Mouse (Mus musculus): ENCODE measurements around the gene Vegfa. TPM values are rescaled to one million over a fixed set of nuclear protein-coding genes. Genes with fewer than 3 reads are reported as not detected.
A peak's percentile ranks its signal among the peaks of the same experiment; 100 is the strongest.
"Not testable (repeated sequence)": the region's sequence is repeated elsewhere in the genome, so short reads cannot be mapped to it uniquely, and the experiment has no call there.

Gene Vegfa
- polyA plus RNA-seq, 1 experiment from 2014 or later: 4.7 TPM

DNA sequence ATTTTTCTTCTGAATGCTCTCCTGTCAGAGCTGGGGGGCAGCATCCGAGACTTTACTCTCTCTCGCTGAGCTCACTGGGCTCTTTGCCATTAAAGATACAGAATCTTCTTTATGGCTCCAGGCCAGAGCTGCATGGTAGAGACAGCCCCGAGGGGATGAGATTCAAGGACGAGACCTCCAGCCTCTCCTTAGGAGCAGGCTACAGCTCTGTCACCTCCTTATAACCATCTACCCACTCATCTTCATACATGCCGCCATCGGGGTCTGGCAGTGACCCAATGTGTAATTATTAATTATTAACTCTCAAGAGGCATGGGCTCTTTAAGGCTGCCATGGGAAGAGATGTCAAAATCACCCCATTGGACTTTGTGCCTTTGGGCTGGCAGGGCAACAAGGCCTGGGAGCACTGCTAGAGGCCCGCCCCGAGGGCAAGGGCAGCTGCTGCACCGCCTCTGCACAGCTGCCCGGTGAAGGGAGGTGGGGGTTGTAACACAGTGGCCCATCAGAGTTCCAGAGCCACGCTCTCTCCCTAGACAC, 37.8 kb downstream of the Vegfa start:
- H3K4me2 ChIP-seq (ENCODE audit: low read depth, low read length): no peak overlapping the region
- no peaks in the 10 kb centered on the region for H3K27me3 ChIP-seq (replicated peaks; ENCODE audit: control insufficient read depth, insufficient read depth, low read length)
- DNase-seq (ENCODE audit: low spot score): no peak
- no peak overlapping the region for H3K27ac ChIP-seq (replicated peaks; ENCODE audit: low read depth, low read length)
- no peak overlapping the region for H3K9ac ChIP-seq (ENCODE audit: low read depth, low read length)
- H3K36me3 ChIP-seq (ENCODE audit: control insufficient read depth, insufficient read depth, low read length): no peaks in the 10 kb centered on the region
- H3K9me3 ChIP-seq (ENCODE audit: control insufficient read depth, low read length): no peaks in the 10 kb centered on the region
- 72% methylated on average over 11 of the region's 11 CpGs for WGBS
- H3K4me3 ChIP-seq (ENCODE audit: low read depth, low read length): no peak overlapping the region
- no peak for ATAC-seq (ENCODE audit: low read depth)
- H3K4me1 ChIP-seq (ENCODE audit: control insufficient read depth, insufficient read depth, low read length): no peaks in the 10 kb centered on the region

DNA sequence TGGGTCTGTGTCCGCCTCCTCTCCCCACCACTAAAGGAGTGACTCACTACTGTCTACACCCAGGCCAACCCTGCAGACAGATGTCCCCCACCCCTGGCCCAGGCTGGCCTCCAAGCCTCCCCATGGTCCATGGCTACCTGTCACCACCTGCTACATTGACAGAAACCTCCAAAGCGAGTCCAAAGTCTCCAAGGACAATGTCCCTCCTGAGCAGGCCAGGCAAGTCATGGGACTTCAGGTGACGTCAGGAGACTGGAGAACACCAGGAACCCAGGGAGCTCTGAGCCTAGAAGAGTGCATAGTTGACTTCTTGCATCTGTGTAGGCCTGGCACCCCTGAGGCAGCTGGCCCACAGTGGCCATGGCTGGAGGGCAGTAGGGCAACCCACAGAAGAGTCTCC, 45.3 kb downstream of the Vegfa start:
- Histone ChIP-seq H3K9ac (ENCODE audit: low read depth, low read length) (no peak overlapping the region), H3K4me1 (ENCODE audit: control insufficient read depth, insufficient read depth, low read length) (no peaks in the 10 kb centered on the region), H3K9me3 (ENCODE audit: control insufficient read depth, low read length) (no peaks in the 10 kb centered on the region), H3K4me2 (ENCODE audit: low read depth, low read length) (no peak overlapping the region), H3K4me3 (ENCODE audit: low read depth, low read length) (no peak overlapping the region), H3K36me3 (ENCODE audit: control insufficient read depth, insufficient read depth, low read length) (no peaks in the 10 kb centered on the region), H3K27me3 (replicated peaks; ENCODE audit: control insufficient read depth, insufficient read depth, low read length) (no peaks in the 10 kb centered on the region), H3K27ac (replicated peaks; ENCODE audit: low read depth, low read length) (no peak overlapping the region)
- WGBS: 89% methylated on average over 3 of the region's 3 CpGs
- DNase-seq (ENCODE audit: low spot score): no peak
- ATAC-seq (ENCODE audit: low read depth): no peak

DNA sequence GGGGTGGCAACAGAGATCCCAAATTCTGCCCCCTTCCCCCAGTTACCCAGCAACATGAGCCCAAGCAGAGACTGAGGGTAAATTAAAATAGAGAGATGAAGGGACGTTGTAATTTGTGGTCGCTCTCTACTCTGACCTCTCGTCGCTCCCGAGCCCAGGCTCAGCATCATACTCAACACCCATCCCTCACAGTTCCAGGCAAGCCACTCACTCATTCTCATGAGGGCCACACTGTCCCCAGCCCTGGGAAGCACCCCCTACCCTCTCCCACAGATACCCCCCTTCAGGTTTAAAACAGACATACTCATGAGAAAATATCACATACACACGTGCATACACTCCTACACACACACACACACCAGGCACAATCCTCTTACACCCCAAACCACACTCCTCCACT, 45.8 kb downstream of the Vegfa start:
- Histone ChIP-seq H3K9me3 (ENCODE audit: control insufficient read depth, low read length) (no peaks in the 10 kb centered on the region), H3K4me1 (ENCODE audit: control insufficient read depth, insufficient read depth, low read length) (no peaks in the 10 kb centered on the region), H3K9ac (ENCODE audit: low read depth, low read length) (no peak overlapping the region), H3K4me2 (ENCODE audit: low read depth, low read length) (no peak overlapping the region), H3K27ac (replicated peaks; ENCODE audit: low read depth, low read length) (no peak overlapping the region), H3K27me3 (replicated peaks; ENCODE audit: control insufficient read depth, insufficient read depth, low read length) (no peaks in the 10 kb centered on the region), H3K4me3 (ENCODE audit: low read depth, low read length) (no peak overlapping the region), H3K36me3 (ENCODE audit: control insufficient read depth, insufficient read depth, low read length) (no peaks in the 10 kb centered on the region)
- no peak for ATAC-seq (ENCODE audit: low read depth)
- WGBS: 67% methylated on average over 6 of the region's 6 CpGs
- DNase-seq (ENCODE audit: low spot score): no peak

DNA sequence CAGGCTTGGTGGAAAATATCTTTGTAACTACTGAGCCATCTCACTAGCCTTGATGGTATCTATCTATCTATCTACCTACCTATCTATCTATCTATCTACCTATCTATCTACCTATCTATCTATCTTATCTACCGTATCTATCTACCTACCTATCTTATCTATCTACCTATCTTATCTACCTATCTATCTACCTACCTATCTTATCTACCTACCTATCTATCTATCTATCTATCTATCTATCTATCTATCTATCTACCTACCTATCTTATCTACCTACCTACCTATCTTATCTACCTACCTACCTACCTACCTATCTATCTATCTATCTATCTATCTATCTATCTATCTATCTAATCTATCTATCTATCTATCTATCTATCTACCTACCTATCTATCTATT, 49.0 kb downstream of the Vegfa start:
- H3K4me1 ChIP-seq (ENCODE audit: control insufficient read depth, insufficient read depth, low read length); H3K4me3 ChIP-seq (ENCODE audit: low read depth, low read length); H3K4me2 ChIP-seq (ENCODE audit: low read depth, low read length); ATAC-seq (ENCODE audit: low read depth); H3K27me3 ChIP-seq (replicated peaks; ENCODE audit: control insufficient read depth, insufficient read depth, low read length); H3K9me3 ChIP-seq (ENCODE audit: control insufficient read depth, low read length); H3K9ac ChIP-seq (ENCODE audit: low read depth, low read length); H3K27ac ChIP-seq (replicated peaks; ENCODE audit: low read depth, low read length); H3K36me3 ChIP-seq (ENCODE audit: control insufficient read depth, insufficient read depth, low read length); DNase-seq (ENCODE audit: low spot score): not testable (repeated sequence)
- 97% methylated on average over 1 of the region's 1 CpGs for WGBS

DNA sequence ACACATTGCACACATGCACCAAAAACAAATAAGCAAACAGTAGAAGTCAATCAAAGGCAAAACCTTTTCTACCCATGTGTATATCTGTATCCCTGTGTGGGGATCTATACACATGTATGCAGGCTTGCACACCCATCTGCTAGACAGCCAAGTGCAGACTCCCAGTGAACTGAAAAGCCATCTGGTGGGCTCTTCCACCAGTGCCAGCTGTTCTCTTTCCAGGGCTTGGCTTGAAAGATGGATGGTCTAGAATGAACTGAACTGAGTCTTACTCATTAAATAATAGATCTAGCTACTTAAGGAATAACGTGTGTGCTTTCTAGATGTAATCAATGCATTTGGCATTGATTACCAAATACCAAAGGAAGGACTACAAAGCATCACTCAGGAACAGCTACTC, 50.3 kb downstream of the Vegfa start:
- Histone ChIP-seq H3K4me3 (ENCODE audit: low read depth, low read length) (no peak overlapping the region), H3K27ac (replicated peaks; ENCODE audit: low read depth, low read length) (no peak overlapping the region), H3K9ac (ENCODE audit: low read depth, low read length) (no peak overlapping the region), H3K4me2 (ENCODE audit: low read depth, low read length) (no peak overlapping the region), H3K4me1 (ENCODE audit: control insufficient read depth, insufficient read depth, low read length) (no peaks in the 10 kb centered on the region), H3K9me3 (ENCODE audit: control insufficient read depth, low read length) (no peaks in the 10 kb centered on the region), H3K27me3 (replicated peaks; ENCODE audit: control insufficient read depth, insufficient read depth, low read length) (no peaks in the 10 kb centered on the region), H3K36me3 (ENCODE audit: control insufficient read depth, insufficient read depth, low read length) (no peaks in the 10 kb centered on the region)
- WGBS: 50% methylated on average over 1 of the region's 1 CpGs
- no peak for ATAC-seq (ENCODE audit: low read depth)
- no peak for DNase-seq (ENCODE audit: low spot score)

DNA sequence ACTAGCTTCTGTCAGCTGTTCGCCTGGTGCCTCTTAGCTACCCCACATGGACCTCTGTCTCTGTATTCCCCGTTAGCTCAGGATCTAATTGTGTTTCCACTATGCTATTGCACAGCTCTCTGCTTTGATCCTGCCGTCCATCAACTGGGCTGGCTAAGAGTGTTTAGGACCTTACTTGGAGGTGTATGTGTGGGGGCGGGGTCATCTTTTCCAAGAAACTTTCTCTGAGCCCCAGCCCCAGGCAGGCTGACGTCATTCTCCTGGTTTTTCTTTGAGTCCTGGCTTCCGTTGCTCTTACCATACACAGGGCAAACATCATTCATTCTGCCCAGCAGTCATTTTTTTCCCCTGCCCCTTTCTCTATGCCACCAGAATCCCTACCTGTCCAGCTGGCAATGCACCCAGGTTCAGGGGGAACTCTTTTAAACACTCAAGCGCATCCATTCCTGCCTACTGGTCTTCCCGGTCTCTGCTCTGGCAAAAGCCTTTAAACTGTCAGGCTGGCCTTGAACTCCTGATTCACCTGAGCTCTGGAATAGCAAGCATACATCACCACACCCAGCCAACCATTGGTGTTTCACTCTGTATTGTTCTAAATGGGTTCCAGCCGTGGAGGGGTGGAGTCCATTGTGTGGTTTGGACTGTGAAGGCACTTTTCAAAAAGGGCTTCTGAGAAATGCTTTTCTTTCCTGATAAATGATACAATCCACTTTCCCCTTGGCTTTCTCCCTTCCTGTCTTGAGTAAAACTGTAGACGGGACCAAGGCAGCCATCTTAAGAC, 53.0 kb downstream of the Vegfa start:
- Histone ChIP-seq H3K4me1 (ENCODE audit: control insufficient read depth, insufficient read depth, low read length) (peaks cover 2% of the 10 kb centered on the region; the same call in 1 of the 2 replicates), H3K4me3 (ENCODE audit: low read depth, low read length) (no peak overlapping the region), H3K36me3 (ENCODE audit: control insufficient read depth, insufficient read depth, low read length) (no peaks in the 10 kb centered on the region), H3K27ac (replicated peaks; ENCODE audit: low read depth, low read length) (no peak overlapping the region), H3K4me2 (ENCODE audit: low read depth, low read length) (no peak overlapping the region), H3K9ac (ENCODE audit: low read depth, low read length) (no peak overlapping the region), H3K9me3 (ENCODE audit: control insufficient read depth, low read length) (no peaks in the 10 kb centered on the region), H3K27me3 (replicated peaks; ENCODE audit: control insufficient read depth, insufficient read depth, low read length) (no peaks in the 10 kb centered on the region)
- no peak for DNase-seq (ENCODE audit: low spot score)
- ATAC-seq (ENCODE audit: low read depth): no peak
- WGBS: 61% methylated on average over 10 of the region's 10 CpGs

DNA sequence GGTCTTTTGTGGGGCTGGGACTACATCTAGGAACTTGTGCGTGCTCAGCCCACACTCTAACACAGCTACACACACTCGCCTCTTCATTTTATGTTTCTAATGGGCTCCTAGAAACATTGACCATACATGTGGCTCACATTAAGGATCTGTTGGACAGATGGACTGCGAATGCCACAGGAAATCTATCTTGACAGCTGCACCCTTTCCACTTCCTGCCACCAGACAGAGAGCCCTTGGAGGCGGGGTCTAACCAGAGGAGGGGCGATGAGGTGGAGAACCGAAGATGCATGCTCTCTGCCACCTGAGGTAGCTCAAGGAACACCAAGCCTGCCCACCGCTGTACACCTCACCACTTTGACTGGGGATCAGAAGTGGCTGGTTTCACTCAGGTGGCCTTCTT, 57.7 kb downstream of the Vegfa start:
- 33% methylated on average over 7 of the region's 7 CpGs for WGBS
- Histone ChIP-seq H3K36me3 (ENCODE audit: control insufficient read depth, insufficient read depth, low read length) (no peaks in the 10 kb centered on the region), H3K27me3 (replicated peaks; ENCODE audit: control insufficient read depth, insufficient read depth, low read length) (no peaks in the 10 kb centered on the region), H3K4me1 (ENCODE audit: control insufficient read depth, insufficient read depth, low read length) (peaks cover 3% of the 10 kb centered on the region; the same call in 1 of the 2 replicates), H3K9ac (ENCODE audit: low read depth, low read length) (no peak overlapping the region), H3K4me2 (ENCODE audit: low read depth, low read length) (no peak overlapping the region), H3K27ac (replicated peaks; ENCODE audit: low read depth, low read length) (no peak overlapping the region), H3K4me3 (ENCODE audit: low read depth, low read length) (no peak overlapping the region), H3K9me3 (ENCODE audit: control insufficient read depth, low read length) (no peaks in the 10 kb centered on the region)
- ATAC-seq (ENCODE audit: low read depth) (0 out of 2 replicates have a peak, but pooled peaks have one; percentile 15), DNase-seq (ENCODE audit: low spot score) (no peak)

DNA sequence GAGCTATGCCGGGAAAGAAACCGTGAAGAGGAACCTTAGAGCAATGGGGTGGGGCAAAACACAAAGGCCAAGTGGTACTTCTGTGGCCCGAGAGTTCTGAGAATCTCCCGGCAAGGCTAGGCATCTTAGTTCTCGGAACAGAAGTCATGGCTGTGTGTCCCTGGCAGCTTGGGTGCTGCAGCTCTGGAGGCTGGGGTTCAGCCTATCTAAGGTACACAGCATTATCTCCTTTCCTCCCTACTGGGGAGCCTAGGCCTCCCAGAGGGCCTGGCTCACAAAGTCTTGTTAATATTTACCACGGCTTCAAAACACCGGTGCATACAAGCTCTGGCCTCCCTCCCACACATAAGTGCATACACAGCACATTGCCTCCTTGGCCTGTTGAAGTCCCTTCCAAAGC, 59.0 kb downstream of the Vegfa start:
- ATAC-seq (ENCODE audit: low read depth): no peak
- no peak for DNase-seq (ENCODE audit: low spot score)
- H3K27ac ChIP-seq (replicated peaks; ENCODE audit: low read depth, low read length): no peak overlapping the region
- H3K9me3 ChIP-seq (ENCODE audit: control insufficient read depth, low read length): no peaks in the 10 kb centered on the region
- peaks cover 3% of the 10 kb centered on the region; the same call in 1 of the 2 replicates for H3K4me1 ChIP-seq (ENCODE audit: control insufficient read depth, insufficient read depth, low read length)
- no peak overlapping the region for H3K4me3 ChIP-seq (ENCODE audit: low read depth, low read length)
- no peak overlapping the region for H3K4me2 ChIP-seq (ENCODE audit: low read depth, low read length)
- no peaks in the 10 kb centered on the region for H3K27me3 ChIP-seq (replicated peaks; ENCODE audit: control insufficient read depth, insufficient read depth, low read length)
- no peak overlapping the region for H3K9ac ChIP-seq (ENCODE audit: low read depth, low read length)
- H3K36me3 ChIP-seq (ENCODE audit: control insufficient read depth, insufficient read depth, low read length): no peaks in the 10 kb centered on the region
- 81% methylated on average over 7 of the region's 7 CpGs for WGBS

DNA sequence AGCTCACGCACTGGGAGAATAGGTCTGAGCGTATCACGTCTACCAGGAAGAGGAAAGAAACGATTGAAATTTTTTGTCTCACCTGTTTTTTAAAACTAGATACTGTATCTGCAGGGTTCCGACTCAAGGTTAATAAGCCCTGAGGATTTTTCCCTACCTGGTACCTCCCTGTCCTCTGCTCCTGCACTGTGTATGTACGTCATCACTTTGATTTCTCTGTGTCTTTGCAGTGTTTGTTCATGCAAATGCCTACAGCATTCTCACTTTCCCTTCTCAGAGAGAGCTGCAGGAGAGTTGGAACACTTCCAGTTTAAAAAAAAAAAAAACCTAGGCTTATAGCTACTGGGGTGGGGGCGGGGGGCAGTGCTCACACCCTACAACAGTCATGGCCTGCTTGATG, 59.8 kb downstream of the Vegfa start:
- WGBS: 76% methylated on average over 7 of the region's 7 CpGs
- no peak overlapping the region for H3K27ac ChIP-seq (replicated peaks; ENCODE audit: low read depth, low read length)

More for the DNA sequence above, 59.8 kb downstream of the Vegfa start:
- H3K9me3 ChIP-seq (ENCODE audit: control insufficient read depth, low read length): no peaks in the 10 kb centered on the region
- peaks cover 7% of the 10 kb centered on the region; the same call in 1 of the 2 replicates for H3K4me1 ChIP-seq (ENCODE audit: control insufficient read depth, insufficient read depth, low read length)
- no peak overlapping the region for H3K9ac ChIP-seq (ENCODE audit: low read depth, low read length)
- no peak for DNase-seq (ENCODE audit: low spot score)
- ATAC-seq (ENCODE audit: low read depth): no peak
- no peak overlapping the region for H3K4me3 ChIP-seq (ENCODE audit: low read depth, low read length)
- no peaks in the 10 kb centered on the region for H3K36me3 ChIP-seq (ENCODE audit: control insufficient read depth, insufficient read depth, low read length)
- no peak overlapping the region for H3K4me2 ChIP-seq (ENCODE audit: low read depth, low read length)
- no peaks in the 10 kb centered on the region for H3K27me3 ChIP-seq (replicated peaks; ENCODE audit: control insufficient read depth, insufficient read depth, low read length)
